ENCODE assay signal across 13 mouse cellular contexts in the genomic region with DNA sequence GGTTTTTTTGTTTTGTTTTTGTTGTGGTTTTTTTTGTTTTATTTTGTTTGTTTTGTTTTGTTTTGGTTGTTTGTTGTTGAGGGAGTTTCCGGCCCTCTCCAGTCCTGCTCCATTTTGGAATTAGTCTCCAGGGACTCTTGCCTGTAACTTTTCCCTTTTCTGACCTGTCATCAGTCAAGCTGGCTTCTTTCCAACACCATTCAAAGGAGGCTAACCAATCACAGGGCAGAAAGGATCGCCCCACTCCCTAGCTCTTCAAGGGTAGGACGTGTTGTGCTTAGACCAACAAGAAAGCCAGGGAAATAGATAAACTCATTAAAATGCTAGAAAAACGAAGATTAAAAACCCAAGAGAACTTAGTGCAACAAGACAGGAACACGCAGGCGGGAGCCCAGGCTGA. TPM values are rescaled to one million over a fixed set of nuclear protein-coding genes. Genes with fewer than 3 reads are reported as not detected.
DNase-seq lines count a peak whose midpoint lies in the region; ATAC-seq lines count a peak whose summit lies in the region.
"Had no signal": no experiment of that assay in that cellular context is flagged by ENCODE, and none has a peak within 500 bp of the region (broad histone marks: within the 10 kb centered on the region; RNA-seq: fewer than 3 reads in every experiment).

No protein-coding gene starts in this region.

- H3K4me1 ChIP-seq in kidney, embryonic 15.5 days = peaks cover 47% of the 10 kb centered on the region
- H3K4me1 ChIP-seq in forebrain, embryonic 14.5 days (ENCODE audit: control insufficient read depth, insufficient read depth, low read length) = peaks cover 9% of the 10 kb centered on the region

- H3K4me2 ChIP-seq in kidney, embryonic 15.5 days = no peak overlapping the region
- H3K4me2 ChIP-seq in forebrain, embryonic 14.5 days (ENCODE audit: low read length) = 0 out of 2 replicates have a peak overlapping the region, but pooled peaks have one; percentile 9

- 0 out of 2 replicates have a peak, but pooled peaks cover 4% of the 10 kb centered on the region for H3K9me3 ChIP-seq in kidney, embryonic 15.5 days (replicated peaks)
- H3K9me3 ChIP-seq in forebrain, embryonic 14.5 days (replicated peaks; ENCODE audit: control insufficient read depth, low read length) = no peaks in the 10 kb centered on the region

- no peaks in the 10 kb centered on the region for H3K27me3 ChIP-seq in kidney, embryonic 15.5 days
- H3K27me3 ChIP-seq in forebrain, embryonic 14.5 days (replicated peaks; ENCODE audit: control insufficient read depth, insufficient read depth, low read length) = peaks cover 11% of the 10 kb centered on the region; the same call in 1 of the 2 replicates

- no peak overlapping the region for H3K9ac ChIP-seq in kidney, embryonic 15.5 days
- no peak overlapping the region for H3K9ac ChIP-seq in forebrain, embryonic 14.5 days (ENCODE audit: low read length)
- H3K9ac ChIP-seq: liver, embryonic 14.5 days had no signal

- H3K27ac ChIP-seq in kidney, embryonic 15.5 days = 0 out of 2 replicates have a peak overlapping the region, but pooled peaks have one; percentile 52
- H3K27ac ChIP-seq in forebrain, embryonic 14.5 days (ENCODE audit: low read depth, low read length) = no peak overlapping the region
- H3K27ac ChIP-seq: liver, embryonic 14.5 days had no signal

- 34% methylated on average over 6 of the region's 6 CpGs for WGBS in kidney, embryonic 15.5 days
- 7% methylated on average over 6 of the region's 6 CpGs for WGBS in forebrain, embryonic 14.5 days

- ATAC-seq in kidney, embryonic 15.5 days (replicated peaks; ENCODE audit: low FRiP score) = no peak
- peak; percentile 40; the same call in 1 of the 2 replicates for ATAC-seq in forebrain, embryonic 14.5 days

- DNase-seq in kidney, adult 18-20 months = no peak
- peak; percentile 45 for DNase-seq in adipocyte (ENCODE audit: low spot score)
- DNase-seq in forebrain, embryonic 14.5 days (ENCODE audit: low spot score) = peak; percentile 50
- DNase-seq in mesoderm, embryonic 11.5 days (ENCODE audit: low read depth, low spot score) = peak; percentile 51
- DNase-seq in ovary, postnatal 14 days (ENCODE audit: low spot score) = no peak
- no peak for DNase-seq in adrenal gland, postnatal 10 days
- no peak for DNase-seq in cerebellum, postnatal 14 days
- DNase-seq: adrenal gland, adult 2 months; gastrocnemius, postnatal 36 days; thymus, postnatal 4 days had no signal

- H3K4me3 ChIP-seq in kidney, embryonic 15.5 days (replicated peaks) = no peak overlapping the region
- H3K4me3 ChIP-seq in forebrain, embryonic 14.5 days (ENCODE audit: low read depth, low read length) = no peak overlapping the region
- H3K4me3 ChIP-seq: megakaryocyte, embryonic 14.5 days had no signal

- peaks cover 35% of the 10 kb centered on the region for H3K36me3 ChIP-seq in kidney, embryonic 15.5 days
- H3K36me3 ChIP-seq in forebrain, embryonic 14.5 days (ENCODE audit: control insufficient read depth, insufficient read depth, low read length) = no peaks in the 10 kb centered on the region

RNA-seq across cellular contexts. Expression of a gene that starts 15.5 kb away (rescaled TPM):
- polyA plus RNA-seq in kidney, embryonic 15.5 days (2015; fragmentation: Nextera tagmentation; extraction: Ambion mirVana) = 19.6 and 23.5 TPM in 2 replicates
- 4.6 and 6.2 TPM in 2 replicates for polyA plus RNA-seq in forebrain, embryonic 14.5 days (2014; fragmentation: Nextera tagmentation; extraction: Ambion mirVana)
- 10 to 100 TPM; 26.9 to 27.9 TPM for total RNA-seq in adrenal gland, postnatal 10 days (2021)

Comparison
In these comparisons a context has a peak if more than half of its experiments do, and no peak if none do; other contexts are left out.
1. DNase-seq: peak in adipocyte (single experiment), forebrain, embryonic 14.5 days (single experiment) and mesoderm, embryonic 11.5 days (single experiment); none in kidney, adult 18-20 months (single experiment), ovary, postnatal 14 days (single experiment), adrenal gland, postnatal 10 days (single experiment) and cerebellum, postnatal 14 days (0 of 2).